Mouse (Mus musculus) CD4-positive helper T cell, adult 2 months (primary cell): Measurements from ENCODE around the gene Slc34a3.
"Not testable (repeated sequence)": the region's sequence is repeated elsewhere in the genome, so short reads cannot be mapped to it uniquely, and the experiment has no call there.

Experiments
- DNase-seq: peaks from one replicate; pipeline ENCODE4 v3.0.0-alpha.2; 2012; ENCODE audit warnings: low read depth, missing footprints, low spot score

The Slc34a3 gene

GRCm38 (mm10) chr2:25234050-25234449 is at the start of gene Slc34a3:
Gene Slc34a3 (minus strand): TSS chr2:25234364.
- no peak for DNase-seq

GRCm38 (mm10) chr2:25278928-25279882 is 45.0 kb upstream of the Slc34a3 start:
- peak; percentile 81 for DNase-seq

- DNase-seq = no peak
Measured at GRCm38 (mm10) chr2:25273010-25273409, 38.8 kb upstream of the Slc34a3 start.

GRCm38 (mm10) chr2:25272515-25272914 is 38.4 kb upstream of the Slc34a3 start:
- DNase-seq = no peak

- DNase-seq = peak; percentile 97
Measured at GRCm38 (mm10) chr2:25271827-25272511, 37.8 kb upstream of the Slc34a3 start, which contains the start of the genes Ssna1 and Anapc2. Gene Ssna1 (minus strand): TSS chr2:25272438. Gene Anapc2 (plus strand): TSS chr2:25272478.

- DNase-seq = no peak
Measured at GRCm38 (mm10) chr2:25267746-25268309, 33.7 kb upstream of the Slc34a3 start.

- no peak for DNase-seq
Measured at GRCm38 (mm10) chr2:25267241-25267640, 33.1 kb upstream of the Slc34a3 start.

- no peak for DNase-seq
Measured at GRCm38 (mm10) chr2:25266720-25267119, 32.6 kb upstream of the Slc34a3 start.

GRCm38 (mm10) chr2:25265897-25266656 is 31.9 kb upstream of the Slc34a3 start:
- DNase-seq = no peak

GRCm38 (mm10) chr2:25264851-25265250 is 30.7 kb upstream of the Slc34a3 start:
- no peak for DNase-seq

GRCm38 (mm10) chr2:25264286-25264660 is 30.1 kb upstream of the Slc34a3 start:
- no peak for DNase-seq

GRCm38 (mm10) chr2:25263623-25264285 is 29.6 kb upstream of the Slc34a3 start:
- no peak for DNase-seq

GRCm38 (mm10) chr2:25262795-25263622 is 28.8 kb upstream of the Slc34a3 start:
- peak; percentile 82 for DNase-seq

GRCm38 (mm10) chr2:25262291-25262767 is 28.2 kb upstream of the Slc34a3 start, which contains the start of gene Tprn:
Gene Tprn (plus strand): TSS chr2:25262618.
- peak; percentile 96 for DNase-seq

GRCm38 (mm10) chr2:25261870-25262269 is 27.7 kb upstream of the Slc34a3 start:
- no peak for DNase-seq

GRCm38 (mm10) chr2:25258887-25259286 is 24.7 kb upstream of the Slc34a3 start:
- DNase-seq = peak; percentile 44

GRCm38 (mm10) chr2:25257250-25257649 is 23.1 kb upstream of the Slc34a3 start:
- not testable (repeated sequence) for DNase-seq

- peak; percentile 79 for DNase-seq
Measured at GRCm38 (mm10) chr2:25256443-25257109, 22.4 kb upstream of the Slc34a3 start.

- DNase-seq = peak; percentile 94
Measured at GRCm38 (mm10) chr2:25255284-25255779, 21.2 kb upstream of the Slc34a3 start, which contains the start of gene Tmem203. Gene Tmem203 (plus strand): TSS chr2:25255439.
